In genomic region chr16:5910742-5911141, GRCm38 (mm10) we compare ENCODE assay signal across 25 mouse cellular contexts. TPM values are rescaled to one million over a fixed set of nuclear protein-coding genes. Genes with fewer than 3 reads are reported as not detected.
DNase-seq lines count a peak whose midpoint lies in the region; ATAC-seq and TF ChIP-seq lines count a peak whose summit lies in the region.
"Had no signal": no experiment of that assay in that cellular context is flagged by ENCODE, and none has a peak within 500 bp of the region (broad histone marks: within the 10 kb centered on the region; RNA-seq: fewer than 3 reads in every experiment).

No protein-coding gene starts in this region.

- no peak overlapping the region for H3K27ac ChIP-seq in forebrain, embryonic 13.5 days
- H3K27ac ChIP-seq in forebrain, embryonic 12.5 days, result no peak overlapping the region
- peak overlapping the region; percentile 59; the same call in 1 of the 2 replicates for H3K27ac ChIP-seq in layer of hippocampus, adult 2 months
- H3K27ac ChIP-seq in lung, embryonic 16.5 days (ENCODE audit: low read length), result no peak overlapping the region
- H3K27ac ChIP-seq in heart, embryonic 12.5 days (ENCODE audit: poor library complexity, severe bottlenecking), result no peak overlapping the region
- H3K27ac ChIP-seq: embryonic facial prominence, embryonic 15.5 days; heart, embryonic 10.5 days; limb, embryonic 10.5 days; liver, embryonic 15.5 days; midbrain, embryonic 13.5 days had no signal

- H3K4me1 ChIP-seq in forebrain, embryonic 13.5 days, result peaks cover 9% of the 10 kb centered on the region
- peaks cover 6% of the 10 kb centered on the region for H3K4me1 ChIP-seq in forebrain, embryonic 12.5 days
- peaks cover 10% of the 10 kb centered on the region for H3K4me1 ChIP-seq in lung, embryonic 16.5 days (replicated peaks; ENCODE audit: control insufficient read depth, insufficient read depth, low read length)
- H3K4me1 ChIP-seq in heart, embryonic 12.5 days (replicated peaks), result peaks cover 4% of the 10 kb centered on the region; the same call in 1 of the 2 replicates
- H3K4me1 ChIP-seq: embryonic facial prominence, embryonic 15.5 days; heart, embryonic 10.5 days; limb, embryonic 10.5 days; liver, embryonic 15.5 days had no signal

- no peaks in the 10 kb centered on the region for H3K36me3 ChIP-seq in forebrain, embryonic 13.5 days (ENCODE audit: poor library complexity, severe bottlenecking)
- no peaks in the 10 kb centered on the region for H3K36me3 ChIP-seq in forebrain, embryonic 12.5 days (replicated peaks)
- no peaks in the 10 kb centered on the region for H3K36me3 ChIP-seq in lung, embryonic 16.5 days (ENCODE audit: control insufficient read depth, insufficient read depth, low read length)
- H3K36me3 ChIP-seq in heart, embryonic 12.5 days, result no peaks in the 10 kb centered on the region
- H3K36me3 ChIP-seq: embryonic facial prominence, embryonic 15.5 days; heart, embryonic 10.5 days; limb, embryonic 10.5 days; liver, embryonic 15.5 days; midbrain, embryonic 13.5 days had no signal

- peak in 1 of 2 experiments; percentile 63 for DNase-seq in layer of hippocampus, adult 2 months (ENCODE audit: low spot score in 2 of 2)
- DNase-seq in layer of hippocampus, postnatal 36 days, result no peak
- DNase-seq in lung, adult 18-20 months, result no peak
- DNase-seq: adrenal gland, adult 2 months; gastrocnemius, postnatal 10 days; kidney, postnatal 36 days; liver; right cerebral cortex, postnatal 14 days had no signal

- 84% methylated on average over 5 of the region's 5 CpGs for WGBS in forebrain, embryonic 13.5 days
- 82% methylated on average over 5 of the region's 5 CpGs for WGBS in forebrain, embryonic 12.5 days
- WGBS in lung, embryonic 16.5 days, result 40% methylated on average over 5 of the region's 5 CpGs
- 64% methylated on average over 5 of the region's 5 CpGs for WGBS in heart, embryonic 12.5 days

- no peak overlapping the region for H3K4me3 ChIP-seq in forebrain, embryonic 13.5 days
- no peak overlapping the region for H3K4me3 ChIP-seq in forebrain, embryonic 12.5 days (replicated peaks)
- no peak overlapping the region for H3K4me3 ChIP-seq in layer of hippocampus, adult 2 months
- no peak overlapping the region for H3K4me3 ChIP-seq in lung, embryonic 16.5 days (ENCODE audit: low read length)
- H3K4me3 ChIP-seq in heart, embryonic 12.5 days, result no peak overlapping the region
- H3K4me3 ChIP-seq: embryonic facial prominence, embryonic 15.5 days; heart, embryonic 10.5 days; limb, embryonic 10.5 days; liver, embryonic 15.5 days; megakaryocyte, embryonic 14.5 days; midbrain, embryonic 13.5 days had no signal

- H3K27me3 ChIP-seq in forebrain, embryonic 13.5 days, result no peaks in the 10 kb centered on the region
- H3K27me3 ChIP-seq in forebrain, embryonic 12.5 days, result no peaks in the 10 kb centered on the region
- H3K27me3 ChIP-seq in lung, embryonic 16.5 days (ENCODE audit: control insufficient read depth, insufficient read depth, low read depth, low read length), result no peaks in the 10 kb centered on the region
- H3K27me3 ChIP-seq in heart, embryonic 12.5 days (replicated peaks), result no peaks in the 10 kb centered on the region
- H3K27me3 ChIP-seq: embryonic facial prominence, embryonic 15.5 days; liver, embryonic 15.5 days; midbrain, embryonic 13.5 days had no signal

- no peak for TF ChIP-seq CTCF in layer of hippocampus, adult 2 months (conservative IDR thresholded peaks at IDR 0.05)

- ATAC-seq in forebrain, embryonic 13.5 days, result peak; percentile 50; the same call in 1 of the 2 replicates
- ATAC-seq in forebrain, embryonic 12.5 days (ENCODE audit: low FRiP score), result no peak
- peak; percentile 52; the same call in 1 of the 2 replicates for ATAC-seq in lung, embryonic 16.5 days (ENCODE audit: low read depth)
- ATAC-seq in heart, embryonic 12.5 days (ENCODE audit: insufficient number of reproducible peaks, low FRiP score), result no peak
- ATAC-seq: intestine, embryonic 16.5 days; midbrain, embryonic 13.5 days had no signal

- no peaks in the 10 kb centered on the region for H3K9me3 ChIP-seq in forebrain, embryonic 13.5 days (replicated peaks)
- H3K9me3 ChIP-seq in forebrain, embryonic 12.5 days, result no peaks in the 10 kb centered on the region
- H3K9me3 ChIP-seq in lung, embryonic 16.5 days (ENCODE audit: control insufficient read depth, low read length), result no peaks in the 10 kb centered on the region
- H3K9me3 ChIP-seq in heart, embryonic 12.5 days (replicated peaks), result no peaks in the 10 kb centered on the region
- H3K9me3 ChIP-seq: embryonic facial prominence, embryonic 15.5 days; heart, embryonic 10.5 days; limb, embryonic 10.5 days; liver, embryonic 15.5 days; megakaryocyte, embryonic 14.5 days; midbrain, embryonic 13.5 days had no signal

- H3K4me2 ChIP-seq in forebrain, embryonic 13.5 days, result no peak overlapping the region
- H3K4me2 ChIP-seq in forebrain, embryonic 12.5 days, result no peak overlapping the region
- no peak overlapping the region for H3K4me2 ChIP-seq in lung, embryonic 16.5 days (ENCODE audit: low read depth, low read length)
- H3K4me2 ChIP-seq in heart, embryonic 12.5 days, result no peak overlapping the region
- H3K4me2 ChIP-seq: embryonic facial prominence, embryonic 15.5 days; liver, embryonic 15.5 days; midbrain, embryonic 13.5 days had no signal

- H3K9ac ChIP-seq in forebrain, embryonic 13.5 days, result no peak overlapping the region
- H3K9ac ChIP-seq in forebrain, embryonic 12.5 days, result no peak overlapping the region
- no peak overlapping the region for H3K9ac ChIP-seq in lung, embryonic 16.5 days (ENCODE audit: low read length)
- H3K9ac ChIP-seq in heart, embryonic 12.5 days, result no peak overlapping the region
- H3K9ac ChIP-seq: embryonic facial prominence, embryonic 15.5 days; liver, embryonic 15.5 days; midbrain, embryonic 13.5 days had no signal

RNA-seq across cellular contexts. Expression of gene Rbfox1, which starts 25.6 kb away (rescaled TPM):
- 52.1 and 58.3 TPM in 2 replicates for polyA plus RNA-seq in forebrain, embryonic 13.5 days (2015; fragmentation: Nextera tagmentation; extraction: Ambion mirVana)
- 16.2 and 16.4 TPM in 2 replicates for polyA plus RNA-seq in forebrain, embryonic 12.5 days (2016; fragmentation: Nextera tagmentation; extraction: Ambion mirVana)
- 100 to 1,000 TPM; 413 to 426 TPM for total RNA-seq in layer of hippocampus, adult 2 months (2021)
- total RNA-seq in layer of hippocampus, postnatal 36 days (2021), result 100 to 1,000 TPM; 410 to 420 TPM
- polyA plus RNA-seq in lung, embryonic 16.5 days (2015; fragmentation: Nextera tagmentation; extraction: Ambion mirVana), result 1.6 and 3.3 TPM in 2 replicates
- 2.2 and 3.0 TPM in 2 replicates for polyA plus RNA-seq in heart, embryonic 12.5 days (2016; fragmentation: Nextera tagmentation; extraction: Ambion mirVana)
- total RNA-seq: common myeloid progenitor, adult 5-6 weeks; granulocyte monocyte progenitor cell, adult 5-6 weeks; hematopoietic stem cell, adult 5-6 weeks; MEL; monocyte, adult 5-6 weeks; neutrophil, adult 5-6 weeks had no signal

Comparison
In these comparisons a context has a peak if more than half of its experiments do, and no peak if none do; other contexts are left out.
1. ATAC-seq: peak in forebrain, embryonic 13.5 days (single experiment) and lung, embryonic 16.5 days (single experiment); none in forebrain, embryonic 12.5 days (single experiment) and heart, embryonic 12.5 days (single experiment).